Mouse (Mus musculus) embryonic facial prominence, embryonic 15.5 days (tissue): Measurements from ENCODE around the gene Myh8. TPM values are rescaled to one million over a fixed set of nuclear protein-coding genes. Genes with fewer than 3 reads are reported as not detected.

Experiments
- ATAC-seq: fragments of 200-750 bp; cut with Nextera tagmentation; 2 replicates; pipeline ENCODE4 v1.8.0; 2017; ENCODE audit warnings: low read depth, moderate TSS enrichment; ENCODE audit not compliant: insufficient number of reproducible peaks, low FRiP score, low TSS enrichment
- H3K27ac ChIP-seq: fragments of 300-500 bp; sonication (generic); replicated peaks from 2 replicates; pipeline ENCODE4 v1.5.1; 2015; ENCODE audit warnings: mild to moderate bottlenecking, inconsistent platforms
- H3K27me3 ChIP-seq: fragments of 300-500 bp; sonication (generic); 2 replicates; pipeline ENCODE4 v1.6.1; 2015; ENCODE audit warnings: inconsistent platforms
- H3K36me3 ChIP-seq: fragments of 300-500 bp; sonication (generic); 2 replicates; pipeline ENCODE4 v1.6.1; 2015; ENCODE audit warnings: mild to moderate bottlenecking, inconsistent platforms
- H3K4me1 ChIP-seq: fragments of 300-500 bp; sonication (generic); 2 replicates; pipeline ENCODE4 v1.6.1; 2015; ENCODE audit warnings: inconsistent platforms
- H3K4me2 ChIP-seq: fragments of 300-500 bp; sonication (generic); replicated peaks from 2 replicates; pipeline ENCODE4 v1.6.1; 2015; ENCODE audit warnings: mild to moderate bottlenecking, inconsistent platforms
- H3K4me3 ChIP-seq: fragments of 300-500 bp; sonication (generic); replicated peaks from 2 replicates; pipeline ENCODE4 v1.5.1; 2015; ENCODE audit warnings: mild to moderate bottlenecking, inconsistent platforms
- H3K9ac ChIP-seq: fragments of 300-500 bp; sonication (generic); 2 replicates; pipeline ENCODE4 v1.6.1; 2015; ENCODE audit warnings: inconsistent platforms
- H3K9me3 ChIP-seq: fragments of 300-500 bp; sonication (generic); replicated peaks from 2 replicates; pipeline ENCODE4 v1.6.1; 2016; ENCODE audit warnings: inconsistent platforms
- WGBS: fragments of 180-500 bp; shearing (Covaris S2); methylation state at CpG from one replicate; pipeline ENCODE4 v1.1.7; 2015; 5-methylcytosine and 5-hydroxymethylcytosine counted together
- polyA plus RNA-seq: library from polyadenylated mRNA; unstranded; fragments of >200 nt; fragmentation: Nextera tagmentation; extraction: Ambion mirVana; gene quantifications from 2 replicates; pipeline ENCODE4 v1.2.1, GENCODE M21; 2015

Gene Myh8
- polyA plus RNA-seq, 1 experiment from 2014 or later: 55.8 TPM

DNA sequence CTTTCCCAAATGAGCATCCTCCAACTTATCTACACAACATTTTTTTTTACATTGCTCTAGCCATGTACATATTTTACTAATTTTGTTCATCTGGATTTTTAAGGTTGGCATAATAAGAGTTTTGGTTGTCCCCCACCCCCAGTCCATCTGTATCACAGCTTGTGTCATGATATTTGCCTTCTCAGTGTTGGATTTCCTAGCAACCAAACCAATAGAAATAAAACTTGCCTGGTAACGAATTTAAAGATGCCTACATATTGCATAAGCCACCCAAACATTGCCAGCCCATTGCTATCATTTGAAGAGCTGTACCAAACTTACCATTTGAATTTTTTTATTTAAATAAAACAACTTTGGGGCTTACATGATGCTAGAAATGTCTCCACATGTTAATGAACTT, 16.5 kb downstream of the Myh8 start:
- H3K4me1 ChIP-seq: no peaks in the 10 kb centered on the region
- no peaks in the 10 kb centered on the region for H3K36me3 ChIP-seq
- H3K4me3 ChIP-seq: no peak overlapping the region
- no peaks in the 10 kb centered on the region for H3K27me3 ChIP-seq
- H3K9ac ChIP-seq: no peak overlapping the region
- no peak for ATAC-seq
- no peaks in the 10 kb centered on the region for H3K9me3 ChIP-seq
- H3K4me2 ChIP-seq: no peak overlapping the region
- no peak overlapping the region for H3K27ac ChIP-seq
- WGBS: 71% methylated on average over 1 of the region's 1 CpGs

DNA sequence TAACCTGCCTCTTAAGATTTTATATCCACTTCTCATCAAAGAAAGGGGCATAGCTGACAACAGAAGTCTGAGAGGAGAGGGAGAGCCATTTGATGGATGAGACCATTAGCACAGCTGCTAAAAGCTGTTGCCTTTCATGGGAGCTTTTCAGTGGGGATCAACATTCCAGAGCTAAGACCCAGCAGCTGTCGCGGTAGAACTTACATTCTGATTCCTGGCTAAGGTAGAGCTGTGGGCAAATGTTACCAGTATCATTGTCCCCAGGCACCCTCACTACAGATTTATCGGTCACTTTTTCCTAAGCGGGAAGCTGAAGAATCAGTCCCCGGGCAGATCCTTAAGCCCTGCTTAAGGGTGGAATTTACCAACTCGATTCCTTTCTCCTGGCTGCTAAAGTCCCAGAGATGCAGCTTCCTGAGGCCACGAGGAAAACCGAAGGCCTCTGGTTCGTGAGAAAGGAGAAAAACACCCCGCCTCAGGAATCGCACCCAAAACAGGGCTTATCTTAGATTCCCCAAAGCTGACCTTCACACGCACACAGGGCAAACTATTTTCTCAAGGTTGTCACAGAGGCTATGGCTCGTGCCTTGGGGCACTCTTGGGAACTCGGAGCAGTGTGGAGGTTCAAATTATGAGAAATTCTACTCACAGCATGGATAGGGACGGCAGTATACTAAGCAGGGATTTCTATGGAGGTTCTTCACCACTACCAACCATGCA, 37.0 kb downstream of the Myh8 start:
- H3K4me2 ChIP-seq: no peak overlapping the region
- H3K9me3 ChIP-seq: no peaks in the 10 kb centered on the region
- no peaks in the 10 kb centered on the region for H3K36me3 ChIP-seq
- H3K4me3 ChIP-seq: no peak overlapping the region
- ATAC-seq: peak; percentile 57; the same call in 1 of the 2 replicates
- no peak overlapping the region for H3K27ac ChIP-seq
- H3K27me3 ChIP-seq: no peaks in the 10 kb centered on the region
- H3K4me1 ChIP-seq: no peaks in the 10 kb centered on the region
- no peak overlapping the region for H3K9ac ChIP-seq
- WGBS: 39% methylated on average over 15 of the region's 15 CpGs

DNA sequence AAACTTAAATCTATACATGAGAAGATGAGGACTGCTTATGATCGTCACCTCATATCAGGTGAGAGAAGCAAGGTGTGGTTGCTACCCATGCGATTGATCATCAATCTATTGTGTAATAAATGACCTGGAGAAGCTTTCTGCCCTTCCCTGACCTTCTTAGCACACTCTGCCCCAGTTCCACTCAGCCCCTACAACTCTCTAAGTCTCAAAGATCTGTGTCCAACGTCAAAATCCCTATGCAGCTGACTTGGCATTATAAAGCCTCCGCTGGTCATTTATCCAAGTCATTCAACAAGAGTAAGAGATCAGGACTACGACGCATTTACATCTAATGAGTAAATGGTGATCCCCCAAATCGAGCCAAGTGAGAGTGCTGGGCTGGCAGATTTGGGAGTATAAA, 44.4 kb downstream of the Myh8 start, which contains the start of gene Myh13:
Myh13 (plus strand) TSS at position 301 of the 400 bp plus-strand sequence.
- no peaks in the 10 kb centered on the region for H3K27me3 ChIP-seq
- no peak for ATAC-seq
- H3K9ac ChIP-seq: no peak within 1 kb of the TSS
- no peak within 1 kb of the TSS for H3K4me3 ChIP-seq
- WGBS: 89% methylated on average over 7 of the region's 7 CpGs
- no peak within 1 kb of the TSS for H3K27ac ChIP-seq
- H3K36me3 ChIP-seq: no peaks in the 10 kb centered on the region
- H3K4me1 ChIP-seq: no peaks in the 10 kb centered on the region
- H3K4me2 ChIP-seq: no peak within 1 kb of the TSS
- no peaks in the 10 kb centered on the region for H3K9me3 ChIP-seq

DNA sequence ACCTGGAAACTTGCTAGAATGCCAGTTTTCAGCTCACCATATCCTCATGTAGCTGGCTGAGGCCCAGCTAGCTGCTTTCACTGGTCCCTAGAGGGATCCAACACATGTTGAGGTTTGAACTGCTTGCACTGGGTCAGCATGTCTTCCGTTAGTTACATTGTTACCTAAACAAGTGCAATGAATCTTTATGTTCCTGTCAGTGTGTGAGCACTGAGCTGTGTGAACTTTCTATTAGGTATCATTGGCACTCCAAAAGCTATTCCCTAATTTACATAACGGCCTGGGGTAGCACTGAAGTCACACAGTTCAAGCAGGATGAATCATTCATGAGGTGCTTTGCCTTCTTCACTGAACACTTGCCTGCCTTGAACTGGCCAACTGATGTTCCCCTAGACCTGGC, 49.6 kb downstream of the Myh8 start:
- no peaks in the 10 kb centered on the region for H3K27me3 ChIP-seq
- no peak for ATAC-seq
- H3K4me1 ChIP-seq: no peaks in the 10 kb centered on the region
- H3K36me3 ChIP-seq: no peaks in the 10 kb centered on the region
- no peaks in the 10 kb centered on the region for H3K9me3 ChIP-seq
- H3K4me2 ChIP-seq: no peak overlapping the region
- no peak overlapping the region for H3K4me3 ChIP-seq
- no peak overlapping the region for H3K27ac ChIP-seq
- no peak overlapping the region for H3K9ac ChIP-seq
- 62% methylated on average over 2 of the region's 2 CpGs for WGBS

DNA sequence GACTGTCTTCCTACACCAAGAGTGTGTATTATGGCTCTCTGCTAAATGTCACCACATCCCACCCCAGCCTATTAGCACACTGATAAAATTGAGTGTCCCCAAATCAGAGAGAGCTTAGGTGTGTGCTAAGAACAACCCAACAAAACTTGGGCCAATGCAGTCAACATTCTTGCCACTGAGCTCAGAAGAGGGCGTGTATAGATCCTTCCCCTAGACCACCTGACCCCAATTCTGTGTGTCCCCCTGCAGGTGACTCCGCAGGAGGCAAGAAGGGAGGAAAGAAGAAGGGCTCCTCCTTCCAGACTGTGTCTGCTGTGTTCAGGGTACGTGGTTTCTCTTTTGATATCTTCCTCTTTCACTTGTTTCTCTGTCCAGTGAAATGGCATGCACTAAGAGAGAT, 67.6 kb downstream of the Myh8 start:
- no peak overlapping the region for H3K9ac ChIP-seq
- H3K4me2 ChIP-seq: no peak overlapping the region
- no peak for ATAC-seq
- H3K4me1 ChIP-seq: no peaks in the 10 kb centered on the region
- no peaks in the 10 kb centered on the region for H3K36me3 ChIP-seq
- no peaks in the 10 kb centered on the region; the same call in 1 of the 2 replicates for H3K27me3 ChIP-seq
- WGBS: 57% methylated on average over 3 of the region's 3 CpGs
- no peak overlapping the region for H3K4me3 ChIP-seq
- H3K9me3 ChIP-seq: no peaks in the 10 kb centered on the region
- no peak overlapping the region for H3K27ac ChIP-seq

DNA sequence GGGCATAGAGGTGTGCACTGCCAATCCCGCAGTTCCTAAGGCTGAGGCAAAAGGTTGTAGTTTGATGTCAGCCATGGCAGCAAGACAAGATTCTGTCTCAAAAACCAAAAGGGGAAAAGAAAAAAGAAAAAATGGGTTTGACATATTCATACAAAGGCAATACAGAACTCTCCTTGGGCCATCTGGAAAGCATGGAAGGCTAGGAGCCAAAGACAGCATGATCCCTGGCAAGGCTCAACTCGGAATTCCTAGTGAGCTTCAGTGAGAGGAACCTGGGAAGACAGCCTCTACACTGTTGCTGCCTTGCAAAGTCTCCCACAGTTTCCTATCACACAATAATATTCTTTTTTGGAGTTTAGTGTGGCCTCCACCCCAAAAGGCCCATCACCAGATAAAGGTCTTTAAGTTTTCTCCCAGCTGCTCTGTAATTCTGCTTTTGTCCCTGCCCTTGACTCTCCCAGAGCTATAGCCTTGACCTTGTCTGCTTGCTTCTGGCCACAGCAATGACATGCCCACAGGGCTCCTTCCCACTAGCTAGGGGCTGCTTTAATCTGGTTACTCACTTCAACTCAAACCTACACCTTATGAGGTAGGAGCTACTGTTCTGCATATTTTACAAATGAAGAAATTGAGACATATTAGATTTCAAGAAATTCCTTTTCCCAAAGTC, 68.4 kb downstream of the Myh8 start:
- H3K4me2 ChIP-seq: no peak overlapping the region
- WGBS: 59% methylated on average over 2 of the region's 2 CpGs
- no peaks in the 10 kb centered on the region for H3K36me3 ChIP-seq
- ATAC-seq: no peak
- H3K27ac ChIP-seq: no peak overlapping the region
- no peaks in the 10 kb centered on the region for H3K9me3 ChIP-seq
- peaks cover 5% of the 10 kb centered on the region; the same call in 1 of the 2 replicates for H3K4me1 ChIP-seq
- no peaks in the 10 kb centered on the region; the same call in 1 of the 2 replicates for H3K27me3 ChIP-seq
- H3K4me3 ChIP-seq: no peak overlapping the region
- no peak overlapping the region for H3K9ac ChIP-seq

DNA sequence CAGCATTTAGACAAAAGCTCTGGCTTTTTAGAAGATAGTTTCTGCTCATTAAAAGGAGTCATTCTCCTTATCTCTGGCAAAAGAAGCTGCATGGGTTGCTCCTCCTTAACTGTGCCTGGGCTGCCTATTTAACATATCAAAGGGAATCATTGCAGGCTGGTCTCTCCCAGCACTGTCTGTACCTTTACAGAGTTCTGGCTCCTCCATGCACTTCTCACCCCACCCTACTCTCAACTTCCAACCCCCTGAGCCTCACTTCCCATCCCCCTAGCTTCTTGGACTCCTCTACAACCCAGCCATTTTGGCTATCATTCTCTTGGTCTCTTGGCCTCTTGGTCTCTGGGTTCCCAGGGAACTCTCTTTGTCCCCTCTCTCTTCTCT, 68.9 kb downstream of the Myh8 start:
- Histone ChIP-seq H3K4me2 (no peak overlapping the region), H3K4me3 (no peak overlapping the region), H3K4me1 (peaks cover 5% of the 10 kb centered on the region; the same call in 1 of the 2 replicates), H3K27me3 (no peaks in the 10 kb centered on the region; the same call in 1 of the 2 replicates), H3K36me3 (no peaks in the 10 kb centered on the region), H3K27ac (no peak overlapping the region), H3K9ac (no peak overlapping the region), H3K9me3 (no peaks in the 10 kb centered on the region)
- no peak for ATAC-seq

DNA sequence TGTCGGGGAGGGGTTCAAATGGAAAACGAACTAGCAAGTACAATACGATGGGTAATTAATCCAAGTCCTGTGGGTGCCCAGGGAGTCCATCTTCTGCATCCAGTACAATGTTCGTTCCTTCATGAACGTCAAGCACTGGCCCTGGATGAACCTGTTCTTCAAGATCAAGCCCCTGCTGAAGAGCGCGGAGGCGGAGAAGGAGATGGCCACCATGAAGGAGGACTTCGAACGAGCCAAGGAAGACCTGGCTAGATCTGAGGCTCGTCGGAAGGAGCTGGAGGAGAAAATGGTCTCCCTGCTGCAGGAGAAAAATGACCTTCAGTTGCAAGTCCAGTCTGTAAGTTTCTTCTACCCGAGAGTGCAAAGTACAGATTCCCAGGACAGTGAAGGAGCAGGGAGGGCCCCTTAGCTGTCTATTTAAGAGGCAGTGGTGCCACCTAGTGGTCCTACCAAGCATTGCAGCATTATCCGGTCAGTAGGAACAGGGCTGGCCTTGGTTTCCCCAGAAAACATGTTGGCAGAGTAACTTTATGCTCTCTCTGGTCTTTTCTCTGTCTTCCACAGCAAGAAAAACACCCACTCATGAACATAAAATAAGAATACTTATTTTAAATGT, 73.3 kb downstream of the Myh8 start:
- Histone ChIP-seq H3K9ac (no peak overlapping the region), H3K9me3 (no peaks in the 10 kb centered on the region), H3K36me3 (no peaks in the 10 kb centered on the region), H3K4me2 (peak overlapping the region; percentile 27), H3K4me3 (no peak overlapping the region), H3K4me1 (peaks cover 5% of the 10 kb centered on the region; the same call in 1 of the 2 replicates), H3K27ac (no peak overlapping the region), H3K27me3 (no peaks in the 10 kb centered on the region; the same call in 1 of the 2 replicates)
- ATAC-seq: peak; percentile 69; the same call in 1 of the 2 replicates
- whole genome bisulfite sequencing: 45% methylated on average over 14 of the region's 14 CpGs

DNA sequence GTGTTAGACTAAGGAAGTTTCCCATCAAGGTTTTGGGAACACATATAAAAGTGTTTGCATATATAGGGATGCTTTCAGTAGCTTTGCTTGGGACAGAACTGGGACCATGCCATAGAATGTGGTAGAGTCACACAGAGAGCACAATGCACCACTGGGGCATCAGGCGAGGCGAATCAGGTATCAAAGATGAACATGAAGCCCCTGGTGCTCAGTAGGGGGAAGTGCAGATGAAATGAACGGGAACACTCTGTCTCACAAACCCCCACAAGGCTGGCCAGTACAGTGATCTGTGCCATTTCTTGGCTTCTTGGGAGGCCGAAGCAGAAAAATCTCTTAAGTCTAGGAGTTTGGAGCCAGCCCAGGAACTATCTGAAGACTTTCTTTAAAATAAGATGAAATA, 76.1 kb downstream of the Myh8 start:
- peaks cover 7% of the 10 kb centered on the region; the same call in 1 of the 2 replicates for H3K4me1 ChIP-seq
- H3K4me2 ChIP-seq: no peak overlapping the region
- H3K36me3 ChIP-seq: no peaks in the 10 kb centered on the region
- H3K9me3 ChIP-seq: no peaks in the 10 kb centered on the region
- H3K27ac ChIP-seq: no peak overlapping the region
- no peaks in the 10 kb centered on the region; the same call in 1 of the 2 replicates for H3K27me3 ChIP-seq
- no peak overlapping the region for H3K4me3 ChIP-seq
- no peak overlapping the region for H3K9ac ChIP-seq
- no peak for ATAC-seq
- WGBS: 49% methylated on average over 4 of the region's 4 CpGs

DNA sequence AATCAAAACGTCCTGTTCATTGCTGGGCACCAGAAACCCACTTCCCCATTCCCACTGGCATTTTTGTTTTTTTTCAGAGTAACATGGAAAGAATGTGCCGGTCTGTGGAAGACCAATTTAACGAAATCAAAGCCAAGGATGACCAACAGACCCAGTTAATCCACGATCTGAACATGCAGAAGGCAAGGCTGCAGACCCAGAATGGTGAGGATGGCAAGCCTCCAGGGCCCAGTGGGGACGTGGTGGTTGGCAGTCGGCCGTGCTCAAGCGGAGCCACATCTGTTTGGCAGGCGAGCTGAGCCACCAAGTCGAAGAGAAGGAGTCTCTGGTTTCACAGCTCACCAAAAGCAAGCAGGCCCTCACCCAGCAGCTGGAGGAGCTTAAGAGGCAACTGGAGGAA, 81.1 kb downstream of the Myh8 start:
- H3K9me3 ChIP-seq: no peaks in the 10 kb centered on the region
- no peak overlapping the region for H3K27ac ChIP-seq
- no peak overlapping the region for H3K4me3 ChIP-seq
- no peak overlapping the region for H3K4me2 ChIP-seq
- 0 out of 2 replicates have a peak, but pooled peaks cover 8% of the 10 kb centered on the region for H3K4me1 ChIP-seq
- WGBS: 28% methylated on average over 10 of the region's 10 CpGs
- no peak overlapping the region for H3K9ac ChIP-seq
- H3K36me3 ChIP-seq: no peaks in the 10 kb centered on the region
- H3K27me3 ChIP-seq: no peaks in the 10 kb centered on the region
- peak; percentile 65 for ATAC-seq
